Mouse (Mus musculus) liver, embryonic 14.5 days (tissue): ENCODE measurements around the gene Sectm1a.

Source experiments
- CTCF ChIP-seq: IDR thresholded peaks from 2 replicates; pipeline ENCODE4 v1.5.1; 2016; ENCODE audit warnings: antibody characterized with exemption, low read depth, control low read depth
- EP300 ChIP-seq: IDR thresholded peaks from 2 replicates; pipeline ENCODE4 v1.6.1; 2016; ENCODE audit warnings: antibody characterized with exemption, low read depth

GRCm38 (mm10) chr11:121111601-121112000 lies 30.6 kb upstream of the Sectm1a start:
- TF ChIP-seq CTCF (no peak), EP300 (no peak)
